Mouse (Mus musculus) kidney, embryonic 15.5 days (tissue): ENCODE measurements around the gene Cnr2. TPM values are rescaled to one million over a fixed set of nuclear protein-coding genes. Genes with fewer than 3 reads are reported as not detected.

Experiments
- ATAC-seq: fragments of 200-750 bp; cut with Nextera tagmentation; replicated peaks from 2 replicates; pipeline ENCODE4 v1.8.0; 2017; ENCODE audit warnings: moderate TSS enrichment; ENCODE audit not compliant: low FRiP score
- H3K27ac ChIP-seq: fragments of 300-500 bp; sonication (generic); 2 replicates; pipeline ENCODE4 v1.5.1; 2015; ENCODE audit warnings: mild to moderate bottlenecking, inconsistent platforms
- H3K27me3 ChIP-seq: fragments of 300-500 bp; sonication (generic); 2 replicates; pipeline ENCODE4 v1.6.1; 2015; ENCODE audit warnings: inconsistent platforms
- H3K36me3 ChIP-seq: fragments of 300-500 bp; sonication (generic); 2 replicates; pipeline ENCODE4 v1.6.1; 2015; ENCODE audit warnings: inconsistent platforms
- H3K4me1 ChIP-seq: fragments of 300-500 bp; sonication (generic); 2 replicates; pipeline ENCODE4 v1.6.1; 2015; ENCODE audit warnings: inconsistent platforms
- H3K4me2 ChIP-seq: fragments of 300-500 bp; sonication (generic); 2 replicates; pipeline ENCODE4 v1.6.1; 2015; ENCODE audit warnings: moderate library complexity, mild to moderate bottlenecking, inconsistent platforms
- H3K4me3 ChIP-seq: fragments of 300-500 bp; sonication (generic); replicated peaks from 2 replicates; pipeline ENCODE4 v1.5.1; 2015; ENCODE audit warnings: mild to moderate bottlenecking, inconsistent platforms
- H3K9ac ChIP-seq: fragments of 300-500 bp; sonication (generic); 2 replicates; pipeline ENCODE4 v1.6.1; 2015; ENCODE audit warnings: mild to moderate bottlenecking, inconsistent platforms
- H3K9me3 ChIP-seq: fragments of 300-500 bp; sonication (generic); replicated peaks from 2 replicates; pipeline ENCODE4 v1.6.1; 2016; ENCODE audit warnings: inconsistent platforms
- WGBS: fragments of 180-500 bp; shearing (Covaris S2); methylation state at CpG from one replicate; pipeline ENCODE4 v1.1.7; 2015; ENCODE audit warnings: mixed read lengths; 5-methylcytosine and 5-hydroxymethylcytosine counted together
- polyA plus RNA-seq: library from polyadenylated mRNA; unstranded; fragments of >200 nt; fragmentation: Nextera tagmentation; extraction: Ambion mirVana; gene quantifications from 2 replicates; pipeline ENCODE4 v1.2.1, GENCODE M21; 2015

The Cnr2 gene
- polyA plus RNA-seq, 1 experiment from 2014 or later, result 0.64 TPM

- 17% methylated on average over 2 of the region's 2 CpGs for WGBS
- no peaks in the 10 kb centered on the region for H3K9me3 ChIP-seq
- peaks cover 39% of the 10 kb centered on the region for H3K36me3 ChIP-seq
- peaks cover 33% of the 10 kb centered on the region for H3K4me1 ChIP-seq
- no peaks in the 10 kb centered on the region for H3K27me3 ChIP-seq
- H3K27ac ChIP-seq, result peak overlapping the region; percentile 54; the same call in 1 of the 2 replicates
- H3K4me3 ChIP-seq, result peak overlapping the region; percentile 16; the same call in 1 of the 2 replicates
- peak overlapping the region; percentile 64 for H3K4me2 ChIP-seq
- peak overlapping the region; percentile 29; the same call in 1 of the 2 replicates for H3K9ac ChIP-seq
- no peak for ATAC-seq
Observed at GRCm38 (mm10) chr4:135870227-135871023, 24.8 kb upstream of the Cnr2 start.

- 32% methylated on average over 3 of the region's 3 CpGs for WGBS
- Histone ChIP-seq H3K36me3 (peaks cover 30% of the 10 kb centered on the region), H3K4me3 (peak overlapping the region; percentile 76), H3K9ac (peak overlapping the region; percentile 81), H3K27me3 (no peaks in the 10 kb centered on the region), H3K4me2 (peak overlapping the region; percentile 64), H3K4me1 (peaks cover 49% of the 10 kb centered on the region), H3K27ac (peak overlapping the region; percentile 100; the same call in 1 of the 2 replicates), H3K9me3 (no peaks in the 10 kb centered on the region)
- no peak for ATAC-seq
Observed at GRCm38 (mm10) chr4:135872015-135872414, 23.2 kb upstream of the Cnr2 start.

- Histone ChIP-seq H3K9me3 (no peaks in the 10 kb centered on the region), H3K27ac (peak overlapping the region; percentile 100), H3K4me2 (peak overlapping the region; percentile 64), H3K4me1 (peaks cover 50% of the 10 kb centered on the region), H3K4me3 (peak overlapping the region; percentile 76), H3K36me3 (peaks cover 30% of the 10 kb centered on the region), H3K27me3 (no peaks in the 10 kb centered on the region), H3K9ac (peak overlapping the region; percentile 81)
- ATAC-seq, result no peak
- WGBS, result 5% methylated on average over 17 of the region's 17 CpGs
Observed at GRCm38 (mm10) chr4:135872589-135873391, 22.4 kb upstream of the Cnr2 start.

- H3K27me3 ChIP-seq, result no peaks in the 10 kb centered on the region
- no peaks in the 10 kb centered on the region for H3K9me3 ChIP-seq
- under 1% methylated on average over 59 of the region's 60 CpGs for WGBS
- H3K4me2 ChIP-seq, result peak within 1 kb of the TSS; percentile 64
- peak within 1 kb of the TSS; percentile 81 for H3K9ac ChIP-seq
- H3K27ac ChIP-seq, result peak within 1 kb of the TSS; percentile 100
- H3K4me3 ChIP-seq, result peak within 1 kb of the TSS; percentile 76
- H3K36me3 ChIP-seq, result peaks cover 30% of the 10 kb centered on the region
- peak; percentile 95 for ATAC-seq
- peaks cover 50% of the 10 kb centered on the region for H3K4me1 ChIP-seq
Observed at GRCm38 (mm10) chr4:135873526-135874202, 21.5 kb upstream of the Cnr2 start, which contains the start of gene Pnrc2. Gene Pnrc2, minus strand, starts transcription at chr4:135873850.

GRCm38 (mm10) chr4:135874564-135875535, 20.3 kb upstream of the Cnr2 start:
- H3K4me2 ChIP-seq, result peak overlapping the region; percentile 64

GRCm38 (mm10) chr4:135875546-135875945, 19.6 kb upstream of the Cnr2 start:
- H3K4me2 ChIP-seq, result peak overlapping the region; percentile 56
- H3K4me3 ChIP-seq, result no peak overlapping the region
- H3K9ac ChIP-seq, result 0 out of 2 replicates have a peak overlapping the region, but pooled peaks have one; percentile 29

More at GRCm38 (mm10) chr4:135874564-135875535, 20.3 kb upstream of the Cnr2 start:
- H3K27me3 ChIP-seq, result no peaks in the 10 kb centered on the region
- H3K27ac ChIP-seq, result peak overlapping the region; percentile 100
- ATAC-seq, result no peak
- peak overlapping the region; percentile 76; the same call in 1 of the 2 replicates for H3K4me3 ChIP-seq
- peaks cover 20% of the 10 kb centered on the region for H3K36me3 ChIP-seq
- peaks cover 50% of the 10 kb centered on the region for H3K4me1 ChIP-seq
- H3K9me3 ChIP-seq, result no peaks in the 10 kb centered on the region
- WGBS, result 78% methylated on average over 10 of the region's 10 CpGs
- H3K9ac ChIP-seq, result peak overlapping the region; percentile 64; the same call in 1 of the 2 replicates

GRCm38 (mm10) chr4:135875991-135876582, 19.1 kb upstream of the Cnr2 start:
- H3K36me3 ChIP-seq, result peaks cover 16% of the 10 kb centered on the region
- ATAC-seq, result no peak
- peaks cover 45% of the 10 kb centered on the region for H3K4me1 ChIP-seq
- H3K4me3 ChIP-seq, result peak overlapping the region; percentile 25
- WGBS, result 5% methylated on average over 9 of the region's 9 CpGs
- H3K27me3 ChIP-seq, result no peaks in the 10 kb centered on the region
- peak overlapping the region; percentile 56 for H3K4me2 ChIP-seq
- H3K9me3 ChIP-seq, result no peaks in the 10 kb centered on the region
- peak overlapping the region; percentile 100 for H3K27ac ChIP-seq
- peak overlapping the region; percentile 29 for H3K9ac ChIP-seq

More at GRCm38 (mm10) chr4:135875546-135875945, 19.6 kb upstream of the Cnr2 start:
- peaks cover 50% of the 10 kb centered on the region for H3K4me1 ChIP-seq
- peak overlapping the region; percentile 100 for H3K27ac ChIP-seq
- WGBS, result 24% methylated on average over 7 of the region's 7 CpGs
- no peak for ATAC-seq
- H3K27me3 ChIP-seq, result no peaks in the 10 kb centered on the region
- H3K9me3 ChIP-seq, result no peaks in the 10 kb centered on the region
- H3K36me3 ChIP-seq, result peaks cover 17% of the 10 kb centered on the region

- peaks cover 42% of the 10 kb centered on the region for H3K4me1 ChIP-seq
- ATAC-seq, result peak; percentile 16; the same call in 1 of the 2 replicates
- peak overlapping the region; percentile 100 for H3K27ac ChIP-seq
- H3K9me3 ChIP-seq, result no peaks in the 10 kb centered on the region
- peak overlapping the region; percentile 56 for H3K4me2 ChIP-seq
- no peaks in the 10 kb centered on the region for H3K27me3 ChIP-seq
- peak overlapping the region; percentile 25 for H3K4me3 ChIP-seq
- peaks cover 13% of the 10 kb centered on the region for H3K36me3 ChIP-seq
- 3% methylated on average over 16 of the region's 16 CpGs for WGBS
- peak overlapping the region; percentile 29 for H3K9ac ChIP-seq
Observed at GRCm38 (mm10) chr4:135876583-135877020, 18.6 kb upstream of the Cnr2 start.

GRCm38 (mm10) chr4:135877742-135878141, 17.5 kb upstream of the Cnr2 start:
- WGBS, result 60% methylated on average over 2 of the region's 2 CpGs

GRCm38 (mm10) chr4:135879021-135879420, 16.2 kb upstream of the Cnr2 start:
- Histone ChIP-seq H3K27me3 (no peaks in the 10 kb centered on the region), H3K4me1 (peaks cover 45% of the 10 kb centered on the region), H3K9me3 (no peaks in the 10 kb centered on the region), H3K9ac (no peak overlapping the region), H3K4me2 (no peak overlapping the region), H3K36me3 (no peaks in the 10 kb centered on the region), H3K4me3 (no peak overlapping the region), H3K27ac (no peak overlapping the region)
- 65% methylated on average over 6 of the region's 6 CpGs for WGBS
- ATAC-seq, result no peak

More at GRCm38 (mm10) chr4:135877742-135878141, 17.5 kb upstream of the Cnr2 start:
- H3K4me2 ChIP-seq, result no peak overlapping the region
- H3K9me3 ChIP-seq, result no peaks in the 10 kb centered on the region
- H3K4me3 ChIP-seq, result no peak overlapping the region
- H3K27me3 ChIP-seq, result no peaks in the 10 kb centered on the region
- peaks cover 1% of the 10 kb centered on the region; the same call in 1 of the 2 replicates for H3K36me3 ChIP-seq
- H3K9ac ChIP-seq, result no peak overlapping the region
- H3K4me1 ChIP-seq, result peaks cover 37% of the 10 kb centered on the region
- H3K27ac ChIP-seq, result no peak overlapping the region
- no peak for ATAC-seq
